Mouse (Mus musculus) C2C12 (cell line): Measurements from ENCODE around the gene Ccl27a.
"Not testable (repeated sequence)": the region's sequence is repeated elsewhere in the genome, so short reads cannot be mapped to it uniquely, and the experiment has no call there.

Experiments used
- CTCF ChIP-seq: IDR thresholded peaks from one replicate; pipeline ENCODE4 v1.5.1; 2011; ENCODE audit not compliant: control insufficient read depth, insufficient read depth, insufficient read length
- MYOD1 ChIP-seq: IDR thresholded peaks from one replicate; pipeline ENCODE4 v1.6.1; 2011; ENCODE audit warnings: low read depth; ENCODE audit not compliant: control insufficient read depth, insufficient read length

DNA sequence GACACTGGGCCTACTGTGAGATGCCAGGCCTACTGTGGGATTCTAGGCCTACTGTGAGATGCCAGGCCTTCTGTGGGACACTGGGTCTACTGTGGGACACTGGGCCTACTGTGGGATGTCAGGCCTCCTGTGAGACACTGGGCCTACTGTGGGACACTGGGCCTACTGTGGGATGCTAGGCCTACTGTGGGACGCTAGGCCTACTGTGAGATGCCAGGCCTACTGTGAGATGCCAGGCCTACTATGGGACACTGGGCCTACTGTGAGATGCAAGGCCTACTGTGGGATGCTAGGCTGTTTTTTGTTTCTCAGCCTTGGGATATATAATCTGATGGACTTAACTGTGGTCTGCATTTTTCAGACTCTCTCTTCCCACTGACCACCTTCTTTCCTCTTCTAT, 1.8 kb upstream of the Ccl27a start:
- TF ChIP-seq CTCF, MYOD1: not testable (repeated sequence)
